Mouse (Mus musculus) lung, adult 18-20 months (tissue): Measurements from ENCODE around the gene Rcsd1.
"Not testable (repeated sequence)": the region's sequence is repeated elsewhere in the genome, so short reads cannot be mapped to it uniquely, and the experiment has no call there.

Experiments used
- DNase-seq, 2 experiments: peaks; one replicate each; pipeline ENCODE4 v3.0.0; 2022; ENCODE audit warnings: mixed read lengths in 2 of 2

The Rcsd1 gene

DNA sequence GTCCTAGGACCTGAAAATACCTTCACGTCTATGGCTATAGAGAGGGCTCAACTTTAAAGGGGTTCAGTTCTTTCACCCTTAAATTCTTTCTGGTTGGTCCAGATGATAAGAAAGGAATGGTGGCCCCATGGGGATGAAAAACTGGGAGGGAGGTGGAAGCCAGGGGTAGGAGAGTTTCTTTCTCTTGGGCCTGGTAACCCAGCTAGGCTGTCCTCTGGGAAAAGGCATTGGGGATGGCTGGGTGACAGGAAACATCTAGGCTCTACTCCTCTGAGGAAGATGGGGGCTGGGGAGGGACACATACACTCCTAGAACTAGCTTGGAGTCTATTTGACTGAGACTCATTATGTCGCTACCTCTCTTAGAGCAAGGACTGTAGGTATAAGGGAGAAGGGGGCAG lies 21.7 kb downstream of the Rcsd1 start:
- no peak for DNase-seq

DNA sequence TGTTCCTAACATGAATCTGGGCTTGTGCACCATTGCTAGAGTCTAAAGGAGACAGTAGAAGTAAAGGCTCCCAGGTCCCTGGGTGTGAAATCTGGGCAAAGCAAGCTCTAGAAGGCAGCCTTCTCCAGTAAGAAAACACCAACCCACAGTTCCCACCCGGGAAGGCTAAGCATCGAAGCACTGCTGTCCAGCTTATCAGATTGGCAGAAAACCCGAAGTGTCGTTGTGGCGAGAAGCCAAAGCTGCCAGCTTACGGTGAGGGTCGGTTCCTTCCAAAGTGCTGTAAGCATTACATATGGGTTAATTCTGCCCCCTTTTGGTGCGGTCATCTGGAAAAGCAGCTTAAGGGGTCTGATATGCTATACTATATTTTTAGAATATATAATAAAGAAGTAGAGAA lies 22.6 kb downstream of the Rcsd1 start:
- peak; percentile 45 to 74 for DNase-seq

DNA sequence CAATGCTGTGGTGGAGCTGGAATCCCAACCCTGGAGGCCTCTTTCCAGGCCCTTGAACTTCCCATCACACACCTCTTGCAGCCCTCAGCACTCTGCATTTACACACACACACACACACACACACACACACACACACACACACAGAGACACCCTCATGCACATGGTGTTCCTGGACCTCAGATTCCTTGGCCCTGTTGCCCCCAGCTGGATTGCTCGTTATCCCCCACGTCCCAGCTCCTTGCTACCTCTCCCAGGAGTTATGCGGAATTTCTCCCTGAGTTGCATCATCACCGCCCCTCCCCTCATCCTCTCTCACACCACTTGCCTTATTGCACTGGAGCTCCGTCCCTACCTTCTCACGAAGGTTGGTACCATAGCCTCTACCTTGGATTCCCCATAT lies 23.2 kb downstream of the Rcsd1 start:
- no peak for DNase-seq

DNA sequence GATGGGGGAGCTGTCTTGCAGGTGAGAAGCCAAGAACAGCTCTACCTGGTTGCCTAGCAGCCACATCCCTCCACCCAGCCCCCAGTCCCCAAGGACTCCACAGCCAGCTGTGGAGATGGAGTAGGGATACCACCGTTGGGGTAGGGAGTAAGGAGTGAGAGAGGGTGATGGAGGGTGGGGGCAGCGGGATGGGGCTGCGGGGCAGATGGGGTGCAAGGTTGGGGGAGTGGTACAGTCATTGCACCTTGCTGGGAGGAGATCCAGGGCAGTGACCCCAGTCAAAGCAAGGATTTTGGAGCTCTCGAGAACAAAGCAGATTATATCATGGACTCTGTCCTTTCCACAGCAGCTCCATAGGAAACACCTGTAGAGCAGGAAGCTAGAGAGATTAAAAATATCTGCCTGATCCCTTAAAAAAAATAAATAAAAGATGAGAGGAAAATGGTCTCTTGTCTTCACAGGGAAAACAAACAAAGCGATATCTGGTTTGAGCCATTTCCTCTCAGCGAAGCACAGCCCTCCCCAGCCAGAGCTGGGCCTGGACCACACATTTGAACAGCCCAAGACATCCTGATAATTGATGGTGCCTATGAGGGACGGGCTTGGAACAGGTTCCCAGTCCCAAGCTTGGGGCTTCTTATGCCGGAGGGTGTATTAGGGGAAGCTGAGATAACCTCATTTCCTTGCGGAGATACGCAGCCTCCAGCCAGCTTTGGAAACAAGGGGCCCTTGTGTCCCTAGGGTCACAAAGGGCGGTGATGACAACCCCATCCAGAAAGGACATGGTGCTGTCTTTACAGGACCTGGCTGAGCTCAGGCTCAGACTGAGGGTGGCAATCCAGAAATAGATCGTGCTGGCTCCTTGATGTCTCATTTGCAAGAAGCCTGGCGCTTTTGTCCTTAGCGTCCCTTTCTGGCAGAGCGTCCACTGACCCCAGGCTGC lies 25.0 kb downstream of the Rcsd1 start:
- DNase-seq = peak; percentile 80 to 85

DNA sequence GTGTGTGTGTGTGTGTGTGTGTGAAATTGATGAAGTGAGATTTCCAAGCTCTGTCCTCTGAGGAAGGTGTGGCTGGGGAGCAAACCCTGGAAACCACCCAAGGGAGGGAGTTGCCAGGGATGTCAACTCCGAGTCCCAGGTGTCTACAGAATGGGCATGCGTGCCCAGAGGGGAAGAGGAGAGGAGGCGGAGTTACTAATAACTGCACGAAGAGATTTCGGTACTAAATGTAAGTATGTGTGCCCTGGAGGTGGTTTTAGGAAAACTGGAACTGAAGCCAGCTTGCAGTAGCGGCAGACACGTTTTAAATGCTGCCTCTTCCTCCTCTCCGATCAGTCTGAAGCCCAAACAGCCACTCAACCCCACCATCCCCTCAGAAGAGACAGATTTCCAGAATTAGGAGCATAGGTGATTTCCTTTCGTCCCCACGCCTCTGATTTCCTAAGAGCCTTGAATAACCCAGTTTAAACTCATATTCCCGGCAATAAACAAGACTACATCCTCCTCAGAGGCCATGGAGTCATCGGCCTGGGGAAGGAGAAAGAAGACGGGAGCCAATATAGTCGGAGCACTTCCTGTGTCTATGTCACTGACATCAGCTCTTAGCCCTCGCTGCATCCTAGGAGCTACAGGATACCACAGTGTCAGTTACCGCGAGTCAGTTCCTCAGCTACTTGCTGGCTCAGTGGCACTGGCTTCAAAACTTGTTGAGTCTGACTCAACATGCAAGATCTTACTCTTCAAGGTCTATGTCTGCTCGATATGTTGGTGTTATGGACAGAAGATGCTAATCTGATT lies 27.3 kb downstream of the Rcsd1 start:
- peak in 1 of 2 experiments; percentile 58 for DNase-seq

DNA sequence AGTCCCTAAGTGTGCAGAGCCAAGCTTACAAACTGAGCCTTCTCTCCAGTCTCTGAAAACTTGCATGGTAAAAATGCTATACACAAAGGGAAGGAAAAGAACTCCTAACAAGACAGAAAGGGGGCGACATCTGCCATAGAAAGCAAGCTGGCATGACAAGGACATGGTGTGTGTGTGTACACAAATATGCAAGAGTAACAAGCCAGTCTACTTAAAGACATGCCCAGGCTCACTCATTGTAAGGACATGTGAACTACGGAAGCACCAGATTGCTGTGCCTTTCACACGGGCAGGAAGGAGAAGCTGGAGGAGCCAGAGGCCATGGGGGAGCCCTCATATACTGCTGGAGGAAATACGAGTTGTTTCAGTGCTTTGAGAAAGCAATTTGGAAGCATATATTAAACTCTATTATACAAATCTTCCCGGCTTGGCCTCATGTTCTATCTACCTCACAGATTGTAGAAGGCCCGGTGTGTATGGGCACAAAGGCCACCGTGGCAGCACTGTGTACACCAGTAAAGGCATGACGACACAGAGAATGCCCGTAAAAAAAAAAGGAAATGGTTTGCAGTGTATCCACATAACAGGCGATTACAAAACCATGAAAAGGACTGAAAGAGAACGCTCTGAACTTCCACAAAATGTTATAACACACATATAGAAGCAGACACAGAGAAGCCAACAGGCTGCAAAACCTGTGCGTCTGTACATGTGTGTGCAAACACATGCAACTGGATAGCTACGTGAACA lies 28.3 kb downstream of the Rcsd1 start:
- no peak for DNase-seq

DNA sequence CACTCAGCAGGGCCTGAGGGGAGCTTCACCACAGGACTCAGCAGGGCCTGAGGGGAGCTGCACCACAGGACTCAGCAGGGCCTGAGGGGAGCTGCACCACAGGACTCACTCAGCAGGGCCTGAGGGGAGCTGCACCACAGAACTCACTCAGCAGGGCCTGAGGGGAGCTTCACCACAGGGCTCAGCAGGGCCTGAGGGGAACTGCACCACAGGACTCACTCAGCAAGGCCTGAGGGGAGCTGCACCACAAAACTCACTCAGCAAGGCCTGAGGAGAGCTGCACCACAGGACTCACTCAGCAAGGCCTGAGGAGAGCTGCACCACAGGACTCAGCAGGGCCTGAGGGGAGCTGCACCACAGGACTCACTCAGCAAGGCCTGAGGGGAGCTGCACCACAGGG lies 29.5 kb downstream of the Rcsd1 start:
- DNase-seq = not testable (repeated sequence)

DNA sequence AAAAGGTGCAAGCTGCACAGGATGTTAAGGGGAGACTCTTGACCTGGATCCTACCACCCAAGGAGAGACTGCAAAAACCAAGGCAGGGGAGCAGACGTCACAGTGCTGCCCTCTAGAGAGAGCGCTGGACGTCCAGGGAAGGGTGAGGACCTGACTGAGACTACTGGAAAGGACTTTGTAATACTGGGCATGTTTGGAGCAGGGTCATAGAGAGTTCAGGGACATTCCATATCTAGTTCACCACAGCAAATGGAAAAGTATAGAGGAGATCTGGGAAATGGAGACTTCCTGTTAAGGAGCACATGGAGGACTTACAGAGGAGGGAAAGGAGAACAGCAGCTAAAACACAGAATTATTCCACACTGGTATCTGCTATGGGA lies 29.9 kb downstream of the Rcsd1 start:
- no peak for DNase-seq

DNA sequence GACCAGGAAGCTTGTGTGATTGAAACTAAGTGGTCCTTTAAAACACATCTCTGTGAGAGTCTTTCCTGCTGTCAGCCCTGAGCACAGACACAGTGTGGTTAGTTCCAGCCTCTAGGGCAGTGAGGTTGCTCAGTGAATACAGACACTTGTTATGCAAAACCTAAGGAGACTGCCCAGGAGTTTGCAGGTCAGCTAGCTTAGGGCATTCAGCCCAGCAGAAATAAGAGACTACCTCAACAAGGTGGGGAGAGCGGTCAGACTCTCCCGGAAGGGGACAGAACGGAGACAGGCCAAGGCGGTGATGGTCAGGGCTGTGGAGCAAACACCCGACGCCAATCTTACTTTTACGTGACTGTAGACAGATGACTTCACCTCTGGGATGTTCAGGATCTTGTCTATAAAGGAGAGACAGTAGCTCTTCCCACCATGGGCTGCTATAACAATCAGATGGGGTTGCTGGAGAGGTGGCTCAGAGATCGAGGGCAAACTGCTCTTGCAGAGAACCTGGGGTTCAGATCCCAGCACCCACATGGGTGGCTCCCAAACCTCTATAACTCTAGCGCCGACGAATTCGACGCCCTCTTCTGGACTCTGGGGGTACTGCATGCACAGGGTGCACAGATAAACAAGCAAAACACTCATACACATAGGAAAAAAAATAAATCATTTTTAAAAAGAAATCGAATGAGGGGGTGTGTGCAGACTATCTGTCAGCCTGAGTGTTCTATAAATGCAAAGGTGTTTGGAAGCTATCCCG lies 30.5 kb downstream of the Rcsd1 start:
- no peak for DNase-seq

DNA sequence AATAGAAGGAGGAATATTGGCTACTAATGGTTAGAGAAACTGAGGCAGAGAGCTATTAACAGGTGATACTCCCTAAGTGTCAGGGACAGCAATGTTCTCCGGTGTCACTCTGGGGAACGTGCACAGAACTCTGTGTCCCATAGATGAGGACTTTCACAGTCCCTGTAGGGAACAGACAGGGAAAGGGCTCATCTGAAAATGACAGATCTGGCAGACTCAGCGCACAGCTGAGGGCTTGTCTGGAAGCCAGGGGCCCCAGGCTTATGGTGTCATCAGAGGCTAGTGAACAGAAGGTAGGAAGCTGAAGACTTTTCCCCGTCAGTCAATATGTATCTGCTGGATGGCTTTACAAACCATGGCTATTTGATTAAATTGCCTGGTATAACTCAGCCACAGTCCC lies 32.0 kb downstream of the Rcsd1 start:
- DNase-seq = no peak

DNA sequence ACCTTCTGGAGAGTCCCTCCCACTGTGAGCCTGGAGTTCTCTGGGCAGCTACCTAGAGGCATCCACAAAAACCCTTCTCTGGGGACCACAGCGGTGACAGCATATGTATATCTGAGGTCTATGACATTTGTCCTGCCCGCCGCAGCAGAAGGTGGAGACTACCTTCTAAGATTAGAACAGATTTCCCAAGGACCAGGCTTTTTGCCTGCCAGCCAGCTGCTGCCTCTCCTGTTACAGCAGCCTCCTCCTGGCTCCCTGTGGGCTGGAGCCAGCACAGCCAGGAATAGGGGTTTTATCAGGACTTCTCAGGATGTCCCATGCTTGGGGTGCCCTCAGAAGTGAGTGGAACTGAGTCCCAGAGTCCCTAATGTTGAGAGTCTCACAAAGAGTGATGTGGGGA lies 32.6 kb downstream of the Rcsd1 start:
- DNase-seq = no peak

DNA sequence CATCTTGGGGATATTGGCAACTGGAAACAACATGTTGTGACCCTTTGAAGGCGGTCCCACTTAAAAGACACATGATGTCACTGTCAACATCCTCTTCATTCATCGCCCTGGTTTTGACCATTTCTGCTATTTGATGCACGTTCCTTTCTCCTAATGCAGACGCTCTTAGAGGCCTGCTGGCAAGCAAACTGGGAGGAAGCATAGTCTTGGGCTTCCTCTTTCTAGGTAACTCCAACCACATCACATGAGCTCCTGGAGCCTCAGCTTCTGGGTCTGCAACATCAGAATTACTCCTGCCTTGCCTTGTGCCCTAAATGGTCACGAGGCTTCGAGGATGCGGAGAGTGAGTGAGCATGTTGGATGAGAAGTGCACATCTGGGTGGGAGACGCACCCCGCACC lies 34.4 kb downstream of the Rcsd1 start:
- DNase-seq = no peak

DNA sequence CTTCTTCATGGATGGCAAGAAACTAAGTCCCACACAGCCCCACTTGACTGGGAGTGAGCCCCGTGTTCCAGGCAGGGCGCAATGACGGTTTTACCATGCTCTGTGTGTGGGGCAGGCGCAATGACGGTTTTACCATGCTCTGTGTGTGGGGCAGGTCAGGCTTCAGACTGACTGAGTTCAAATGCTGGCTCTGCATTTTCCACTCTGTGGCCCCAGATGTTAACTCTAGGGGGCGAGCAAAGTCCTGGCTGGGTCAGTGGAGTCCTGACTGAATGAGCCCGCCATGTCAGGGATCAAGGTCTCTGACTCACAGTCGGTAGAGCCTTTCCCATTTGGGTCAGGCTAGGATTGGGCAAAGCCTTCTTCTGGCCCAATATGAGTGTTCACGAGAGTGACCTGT lies 37.2 kb downstream of the Rcsd1 start:
- no peak for DNase-seq

DNA sequence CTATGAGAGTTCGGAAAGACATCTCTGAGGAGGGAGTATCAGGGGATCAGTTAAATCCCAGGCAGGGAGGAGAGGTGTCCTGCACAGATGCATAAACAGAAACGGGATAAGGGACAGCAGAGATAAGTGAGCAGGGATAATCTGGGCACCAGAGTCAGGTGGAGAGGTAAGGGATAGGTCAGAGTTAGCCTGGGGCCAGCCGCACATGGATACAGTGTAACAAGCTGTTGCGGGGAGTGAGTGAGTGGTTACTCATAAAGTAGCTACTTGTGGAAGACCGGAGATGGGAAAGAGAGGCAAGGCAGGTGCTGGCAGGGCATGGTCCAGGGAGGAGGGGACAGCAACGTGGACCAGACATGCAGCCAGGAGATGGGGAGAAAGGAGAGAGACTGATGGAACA lies 39.5 kb downstream of the Rcsd1 start:
- no peak for DNase-seq

DNA sequence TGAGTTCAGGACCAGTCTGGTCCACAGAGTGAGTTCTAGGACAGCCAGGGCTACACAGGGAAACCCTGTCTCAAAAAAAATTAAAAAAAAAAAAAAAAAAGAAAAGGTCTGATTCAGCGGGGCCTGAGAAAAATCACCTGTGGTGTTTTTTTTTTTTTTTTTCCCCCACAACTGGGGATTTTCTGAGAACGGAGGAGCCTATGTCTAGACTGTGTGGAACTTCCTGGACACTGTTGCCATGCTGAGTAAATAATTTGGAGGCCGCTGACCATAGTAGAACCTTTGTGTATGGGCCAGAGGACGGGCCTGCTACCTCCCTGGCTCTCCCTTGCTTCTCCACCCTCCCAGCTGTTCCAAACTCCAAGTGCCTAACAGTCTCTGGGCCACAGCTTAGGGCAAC lies 40.7 kb downstream of the Rcsd1 start:
- no peak for DNase-seq

DNA sequence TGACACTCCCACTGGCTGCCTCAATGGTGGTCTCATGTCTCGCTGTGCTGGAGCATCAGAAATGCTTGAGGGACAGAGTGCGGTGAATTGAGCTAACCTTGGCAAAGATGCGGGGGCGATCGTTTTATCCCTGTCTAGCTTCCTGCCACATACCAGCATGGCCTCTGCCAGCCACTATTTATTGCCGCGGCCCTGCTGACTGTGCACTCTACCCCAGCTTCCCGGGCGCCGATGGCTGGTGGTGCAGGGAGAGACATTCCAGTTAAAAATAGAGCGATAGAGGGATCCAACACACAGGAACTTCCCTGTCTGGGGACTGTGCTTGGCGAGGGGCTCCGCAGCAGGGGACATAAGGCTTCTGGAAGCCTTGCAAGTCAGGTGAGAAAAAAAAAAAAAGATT lies 42.2 kb downstream of the Rcsd1 start:
- no peak for DNase-seq

DNA sequence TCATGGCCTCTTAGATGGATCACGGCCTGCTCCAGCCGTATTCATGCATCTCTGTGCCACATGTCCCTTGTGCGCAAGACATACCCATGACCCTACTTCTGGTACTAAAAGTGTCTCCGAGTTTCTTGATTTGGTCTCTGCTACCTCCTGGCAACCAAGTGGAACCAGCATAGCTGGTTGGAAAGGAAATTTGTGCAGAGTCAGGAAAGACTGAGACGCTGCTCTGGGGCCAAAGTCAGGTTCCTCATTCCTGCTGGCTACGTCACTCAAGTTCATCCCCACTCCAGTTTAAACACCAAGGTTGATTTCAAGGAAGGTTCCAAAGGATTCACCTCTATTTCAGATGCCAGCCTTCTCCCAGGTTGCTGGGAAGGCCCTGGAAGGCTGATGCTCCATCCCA lies 42.6 kb downstream of the Rcsd1 start:
- DNase-seq = no peak

DNA sequence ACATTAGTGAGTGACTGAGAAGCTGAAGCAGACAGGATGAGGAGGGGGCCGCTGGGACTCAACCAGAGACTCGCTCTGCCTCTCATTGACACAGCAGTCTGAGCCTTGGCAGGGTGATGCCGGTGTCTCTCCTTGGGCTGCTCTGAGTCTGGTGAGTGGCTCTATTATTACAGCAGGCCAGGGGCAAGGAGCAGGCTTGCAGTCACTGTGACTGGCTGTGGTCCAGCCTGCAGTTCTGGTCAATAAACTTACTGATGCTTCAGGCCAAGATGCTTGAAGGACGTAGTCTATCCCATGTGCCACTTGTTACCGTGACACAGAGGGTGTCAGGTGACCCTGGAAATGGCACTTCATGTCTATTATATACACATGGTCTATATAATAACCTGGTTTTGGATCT lies 43.8 kb downstream of the Rcsd1 start:
- no peak for DNase-seq

DNA sequence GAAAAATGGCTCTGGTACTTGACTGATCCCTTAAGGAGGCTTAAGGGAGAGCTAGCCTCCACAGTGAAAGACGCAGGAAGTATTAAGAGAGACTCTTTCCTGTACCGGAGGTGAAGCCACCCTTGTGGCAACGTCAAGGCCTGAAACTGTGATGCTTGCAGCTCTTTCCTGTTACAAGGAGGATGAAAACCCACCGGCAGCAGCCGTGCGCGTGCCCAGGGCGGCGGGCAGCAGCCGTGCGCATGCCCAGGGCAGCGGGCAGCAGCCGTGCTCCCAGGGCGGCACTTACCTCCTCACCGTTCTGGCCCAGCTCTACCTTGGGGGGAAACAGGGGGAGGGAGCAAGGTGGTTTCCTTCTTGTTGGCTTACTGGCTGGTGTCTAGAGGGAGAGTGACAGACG lies 46.3 kb downstream of the Rcsd1 start:
- no peak for DNase-seq

DNA sequence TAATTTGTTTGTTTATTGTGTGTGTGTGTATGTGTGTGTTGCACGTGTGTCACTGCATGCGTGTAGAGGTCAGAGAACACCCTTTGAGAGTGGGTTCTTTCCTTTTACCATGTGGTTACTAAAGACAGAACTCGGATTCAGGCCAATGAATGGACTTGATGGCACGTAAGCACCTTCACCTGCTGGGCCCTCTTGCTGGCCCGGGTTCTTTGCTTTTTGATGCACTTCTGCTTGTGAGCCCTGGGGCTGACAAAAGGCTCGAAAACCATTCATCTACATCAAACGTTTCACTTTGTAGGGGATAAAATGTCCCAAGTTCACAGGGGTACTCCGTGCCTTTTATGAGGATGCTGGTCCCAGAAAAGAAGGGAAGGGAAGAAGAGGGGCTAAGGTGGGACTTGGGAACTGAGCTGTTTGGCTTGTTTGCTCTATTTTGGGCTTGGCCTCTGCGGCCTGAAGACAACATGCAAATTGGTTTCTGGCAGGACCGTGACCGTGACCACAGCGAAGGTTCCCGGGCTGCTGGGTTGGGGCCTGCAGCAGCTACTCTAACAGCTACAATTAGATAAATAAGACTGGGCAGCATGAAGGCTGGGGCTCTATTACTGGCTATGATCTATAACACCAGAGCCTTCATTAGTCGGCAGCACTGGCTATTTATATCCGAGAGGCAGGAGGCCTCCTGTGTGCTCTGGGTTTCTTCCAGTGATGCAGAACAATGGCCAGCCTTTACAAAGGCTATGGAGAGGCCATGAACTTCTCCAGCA lies 46.9 kb downstream of the Rcsd1 start:
- no peak for DNase-seq

DNA sequence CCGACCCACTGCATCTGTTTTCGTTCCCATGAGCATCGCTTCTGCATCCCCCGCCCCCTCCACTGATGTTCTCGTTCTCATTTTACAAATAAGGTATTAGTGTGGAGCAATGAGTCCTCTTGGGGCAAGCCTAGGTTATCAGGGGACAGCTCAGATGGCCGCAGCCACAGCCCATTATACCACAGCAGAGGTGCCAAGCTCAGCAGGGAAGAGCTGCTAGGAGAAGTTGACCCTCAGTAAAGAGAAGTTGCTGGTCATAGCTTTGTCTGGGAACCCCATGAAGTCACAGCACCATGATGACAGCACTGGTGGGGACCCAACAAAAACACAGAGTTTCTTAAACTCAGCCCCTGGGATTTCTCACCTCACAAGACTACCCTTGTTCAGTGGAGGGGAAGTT lies 47.8 kb downstream of the Rcsd1 start:
- no peak for DNase-seq

DNA sequence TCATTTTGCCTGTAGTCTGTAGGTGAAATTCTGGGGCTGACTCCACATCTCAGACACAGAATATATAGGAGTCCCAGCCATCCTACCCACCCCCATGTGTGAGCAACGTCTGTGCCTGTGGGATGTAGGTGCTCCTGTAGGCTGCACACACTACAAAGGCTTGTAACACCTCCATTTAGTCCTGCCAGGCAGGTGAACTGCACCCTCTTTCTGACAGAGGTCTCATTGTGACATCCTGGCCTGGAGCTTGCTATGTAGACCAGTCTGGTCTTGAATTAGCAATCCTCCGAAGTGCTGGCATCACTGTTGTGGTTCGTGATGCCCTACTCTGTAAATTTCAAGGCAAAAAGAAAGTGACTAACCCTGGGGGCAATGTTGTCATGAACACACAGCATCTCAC lies 48.4 kb downstream of the Rcsd1 start:
- no peak for DNase-seq
